Mouse (Mus musculus) erythroblast, embryonic 14.5 days (primary cell): ENCODE results near the gene Orc3.

Experiments used
- GATA1 ChIP-seq: IDR thresholded peaks from 2 replicates; pipeline ENCODE4 v1.6.1; 2012; ENCODE audit warnings: low read length, inconsistent platforms, mixed read lengths
- TAL1 ChIP-seq: IDR thresholded peaks from 3 replicates; pipeline ENCODE4 v1.6.1; 2012; ENCODE audit warnings: low read length, inconsistent platforms, mixed read lengths

- TF ChIP-seq TAL1 (no peak), GATA1 (no peak)
Measured at GRCm38 (mm10) chr4:34526771-34527170, 88.0 kb downstream of the Orc3 start.
